ENCODE assay signal across 12 mouse cellular contexts in the genomic region with DNA sequence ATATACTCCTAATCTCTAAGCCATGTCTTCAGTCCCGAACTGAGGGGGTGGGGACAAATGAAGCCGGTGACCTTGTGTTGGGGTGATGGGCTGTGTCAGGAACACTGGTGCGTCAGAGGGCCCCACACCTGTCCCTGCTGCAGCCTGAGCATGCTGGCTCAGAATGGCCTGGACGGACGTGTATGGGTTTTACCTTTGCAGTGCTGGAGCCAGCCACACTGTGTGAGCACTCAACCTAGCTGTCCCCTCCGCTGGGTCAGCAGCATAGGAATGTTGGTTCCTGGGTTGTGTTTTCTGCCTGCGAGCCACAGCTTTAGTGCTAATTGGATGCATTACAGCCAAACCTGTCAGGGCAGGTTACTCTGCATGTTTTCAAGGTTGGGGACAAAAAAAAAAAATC. TPM values are rescaled to one million over a fixed set of nuclear protein-coding genes. Genes with fewer than 3 reads are reported as not detected.
DNase-seq lines count a peak whose midpoint lies in the region; ATAC-seq lines count a peak whose summit lies in the region.
"Had no signal": no experiment of that assay in that cellular context is flagged by ENCODE, and none has a peak within 500 bp of the region (broad histone marks: within the 10 kb centered on the region; RNA-seq: fewer than 3 reads in every experiment).

No protein-coding gene starts in this region.

- peak; percentile 44 for DNase-seq in forebrain, embryonic 11.5 days (ENCODE audit: low spot score)
- DNase-seq in forebrain, embryonic 10.5 days (ENCODE audit: extremely low spot score, low spot score): no peak
- DNase-seq in kidney, adult 9 months: peak; percentile 44
- no peak for DNase-seq in kidney, postnatal 14 days
- peak; percentile 11 for DNase-seq in neural tube, embryonic 10.5 days (ENCODE audit: extremely low spot score, low spot score)

- 80% methylated on average over 7 of the region's 7 CpGs for WGBS in forebrain, embryonic 11.5 days
- 84% methylated on average over 7 of the region's 7 CpGs for WGBS in forebrain, embryonic 10.5 days
- WGBS in intestine, embryonic 15.5 days: 72% methylated on average over 7 of the region's 7 CpGs
- WGBS in intestine, embryonic 16.5 days: 66% methylated on average over 7 of the region's 7 CpGs
- 79% methylated on average over 7 of the region's 7 CpGs for WGBS in neural tube, embryonic 15.5 days

- no peaks in the 10 kb centered on the region for H3K9me3 ChIP-seq in forebrain, embryonic 11.5 days (ENCODE audit: control insufficient read depth, low read length)
- no peaks in the 10 kb centered on the region for H3K9me3 ChIP-seq in forebrain, embryonic 10.5 days
- no peaks in the 10 kb centered on the region for H3K9me3 ChIP-seq in intestine, embryonic 15.5 days
- no peaks in the 10 kb centered on the region for H3K9me3 ChIP-seq in intestine, embryonic 16.5 days (ENCODE audit: control insufficient read depth, low read length)
- no peaks in the 10 kb centered on the region for H3K9me3 ChIP-seq in neural tube, embryonic 15.5 days (replicated peaks)
- H3K9me3 ChIP-seq: embryonic facial prominence, embryonic 10.5 days; forebrain, embryonic 15.5 days; G1E; hindbrain, embryonic 15.5 days had no signal

- H3K27ac ChIP-seq in forebrain, embryonic 11.5 days (ENCODE audit: low read depth, low read length): no peak overlapping the region
- H3K27ac ChIP-seq in forebrain, embryonic 10.5 days: no peak overlapping the region
- H3K27ac ChIP-seq in intestine, embryonic 15.5 days: no peak overlapping the region
- no peak overlapping the region for H3K27ac ChIP-seq in intestine, embryonic 16.5 days (ENCODE audit: low read length)
- H3K27ac ChIP-seq in neural tube, embryonic 15.5 days (replicated peaks): no peak overlapping the region
- H3K27ac ChIP-seq: embryonic facial prominence, embryonic 10.5 days; forebrain, embryonic 15.5 days; hindbrain, embryonic 15.5 days had no signal

- no peak overlapping the region for H3K4me2 ChIP-seq in forebrain, embryonic 11.5 days (ENCODE audit: low read depth, low read length, severe bottlenecking)
- no peak overlapping the region for H3K4me2 ChIP-seq in intestine, embryonic 15.5 days (replicated peaks)
- H3K4me2 ChIP-seq in intestine, embryonic 16.5 days (ENCODE audit: low read depth, low read length): no peak overlapping the region
- no peak overlapping the region for H3K4me2 ChIP-seq in neural tube, embryonic 15.5 days
- H3K4me2 ChIP-seq: forebrain, embryonic 15.5 days; hindbrain, embryonic 15.5 days had no signal

- H3K4me1 ChIP-seq in forebrain, embryonic 11.5 days (replicated peaks; ENCODE audit: control insufficient read depth, insufficient read depth, low read length): no peaks in the 10 kb centered on the region
- no peaks in the 10 kb centered on the region for H3K4me1 ChIP-seq in forebrain, embryonic 10.5 days
- H3K4me1 ChIP-seq in intestine, embryonic 15.5 days (replicated peaks): no peaks in the 10 kb centered on the region
- no peaks in the 10 kb centered on the region for H3K4me1 ChIP-seq in intestine, embryonic 16.5 days (ENCODE audit: control insufficient read depth, insufficient read depth, low read length)
- no peaks in the 10 kb centered on the region for H3K4me1 ChIP-seq in neural tube, embryonic 15.5 days
- H3K4me1 ChIP-seq: embryonic facial prominence, embryonic 10.5 days; forebrain, embryonic 15.5 days; hindbrain, embryonic 15.5 days had no signal

- H3K36me3 ChIP-seq in forebrain, embryonic 11.5 days (ENCODE audit: control insufficient read depth, insufficient read depth, low read length): peaks cover 2% of the 10 kb centered on the region; the same call in 1 of the 2 replicates
- peaks cover 31% of the 10 kb centered on the region for H3K36me3 ChIP-seq in forebrain, embryonic 10.5 days (replicated peaks)
- H3K36me3 ChIP-seq in intestine, embryonic 15.5 days: 0 out of 2 replicates have a peak, but pooled peaks cover 3% of the 10 kb centered on the region
- peaks cover 4% of the 10 kb centered on the region; the same call in 1 of the 2 replicates for H3K36me3 ChIP-seq in intestine, embryonic 16.5 days (ENCODE audit: control insufficient read depth, insufficient read depth, low read length)
- peaks cover 18% of the 10 kb centered on the region for H3K36me3 ChIP-seq in neural tube, embryonic 15.5 days

- no peak for ATAC-seq in forebrain, embryonic 11.5 days (replicated peaks; ENCODE audit: low FRiP score)
- ATAC-seq in intestine, embryonic 15.5 days: 0 out of 2 replicates have a peak, but pooled peaks have one; percentile 43
- ATAC-seq in intestine, embryonic 16.5 days: no peak
- ATAC-seq in neural tube, embryonic 15.5 days (ENCODE audit: low FRiP score): no peak

- no peak overlapping the region for H3K4me3 ChIP-seq in forebrain, embryonic 11.5 days (ENCODE audit: low read depth, low read length)
- H3K4me3 ChIP-seq in forebrain, embryonic 10.5 days: no peak overlapping the region
- no peak overlapping the region for H3K4me3 ChIP-seq in intestine, embryonic 15.5 days (replicated peaks)
- no peak overlapping the region for H3K4me3 ChIP-seq in intestine, embryonic 16.5 days (ENCODE audit: low read length)
- no peak overlapping the region for H3K4me3 ChIP-seq in neural tube, embryonic 15.5 days (replicated peaks)
- H3K4me3 ChIP-seq: embryonic facial prominence, embryonic 10.5 days; forebrain, embryonic 15.5 days; hindbrain, embryonic 15.5 days had no signal

- no peak overlapping the region for H3K9ac ChIP-seq in forebrain, embryonic 11.5 days (ENCODE audit: low read length)
- no peak overlapping the region for H3K9ac ChIP-seq in intestine, embryonic 15.5 days
- no peak overlapping the region for H3K9ac ChIP-seq in intestine, embryonic 16.5 days (ENCODE audit: low read depth, low read length)
- no peak overlapping the region for H3K9ac ChIP-seq in neural tube, embryonic 15.5 days (replicated peaks)
- H3K9ac ChIP-seq: forebrain, embryonic 15.5 days; hindbrain, embryonic 15.5 days had no signal

- no peaks in the 10 kb centered on the region for H3K27me3 ChIP-seq in forebrain, embryonic 11.5 days (ENCODE audit: control insufficient read depth, insufficient read depth, low read length)
- no peaks in the 10 kb centered on the region for H3K27me3 ChIP-seq in forebrain, embryonic 10.5 days (ENCODE audit: poor library complexity, severe bottlenecking)
- no peaks in the 10 kb centered on the region for H3K27me3 ChIP-seq in intestine, embryonic 15.5 days (replicated peaks)
- no peaks in the 10 kb centered on the region for H3K27me3 ChIP-seq in intestine, embryonic 16.5 days (replicated peaks; ENCODE audit: control insufficient read depth, insufficient read depth, low read length)
- H3K27me3 ChIP-seq in neural tube, embryonic 15.5 days (replicated peaks): no peaks in the 10 kb centered on the region
- H3K27me3 ChIP-seq: forebrain, embryonic 15.5 days; hindbrain, embryonic 15.5 days had no signal

RNA-seq across cellular contexts. Expression of gene Cisd1, which starts 18.6 kb away (rescaled TPM):
- polyA plus RNA-seq in forebrain, embryonic 11.5 days (2014; fragmentation: Nextera tagmentation; extraction: Ambion mirVana): 137 and 139 TPM in 2 replicates
- 138 TPM in 2 replicates for polyA plus RNA-seq in forebrain, embryonic 10.5 days (2016; fragmentation: Nextera tagmentation; extraction: Ambion mirVana)
- 115 and 118 TPM in 2 replicates for polyA plus RNA-seq in intestine, embryonic 15.5 days (2015; fragmentation: Nextera tagmentation; extraction: Ambion mirVana)
- polyA plus RNA-seq in intestine, embryonic 16.5 days (2015; fragmentation: Nextera tagmentation; extraction: Ambion mirVana): 125 and 134 TPM in 2 replicates
- polyA plus RNA-seq in neural tube, embryonic 15.5 days (2015; fragmentation: Nextera tagmentation; extraction: Ambion mirVana): 286 and 340 TPM in 2 replicates

RNA-seq across cellular contexts. Expression of gene Ipmk, which starts 21.4 kb away (rescaled TPM):
- polyA plus RNA-seq in forebrain, embryonic 11.5 days (2014; fragmentation: Nextera tagmentation; extraction: Ambion mirVana): 25.8 and 26.4 TPM in 2 replicates
- 21.1 TPM in 2 replicates for polyA plus RNA-seq in forebrain, embryonic 10.5 days (2016; fragmentation: Nextera tagmentation; extraction: Ambion mirVana)
- polyA plus RNA-seq in intestine, embryonic 15.5 days (2015; fragmentation: Nextera tagmentation; extraction: Ambion mirVana): 26.2 and 28.3 TPM in 2 replicates
- 25.4 and 32.6 TPM in 2 replicates for polyA plus RNA-seq in intestine, embryonic 16.5 days (2015; fragmentation: Nextera tagmentation; extraction: Ambion mirVana)
- 14.9 and 15.3 TPM in 2 replicates for polyA plus RNA-seq in neural tube, embryonic 15.5 days (2015; fragmentation: Nextera tagmentation; extraction: Ambion mirVana)

RNA-seq across cellular contexts. Expression of gene Ube2d1, which starts 41.1 kb away (rescaled TPM):
- polyA plus RNA-seq in forebrain, embryonic 11.5 days (2014; fragmentation: Nextera tagmentation; extraction: Ambion mirVana): 139 and 150 TPM in 2 replicates
- polyA plus RNA-seq in forebrain, embryonic 10.5 days (2016; fragmentation: Nextera tagmentation; extraction: Ambion mirVana): 92.5 and 95.1 TPM in 2 replicates
- 48.5 and 57.7 TPM in 2 replicates for polyA plus RNA-seq in intestine, embryonic 15.5 days (2015; fragmentation: Nextera tagmentation; extraction: Ambion mirVana)
- polyA plus RNA-seq in intestine, embryonic 16.5 days (2015; fragmentation: Nextera tagmentation; extraction: Ambion mirVana): 43.7 and 45.0 TPM in 2 replicates
- polyA plus RNA-seq in neural tube, embryonic 15.5 days (2015; fragmentation: Nextera tagmentation; extraction: Ambion mirVana): 135 and 151 TPM in 2 replicates
- polyA plus RNA-seq: G1E had no signal

Comparison
In these comparisons a context has a peak if more than half of its experiments do, and no peak if none do; other contexts are left out.
1. DNase-seq: peak in forebrain, embryonic 11.5 days (single experiment), kidney, adult 9 months (single experiment) and neural tube, embryonic 10.5 days (single experiment); none in forebrain, embryonic 10.5 days (single experiment) and kidney, postnatal 14 days (single experiment).